Mouse (Mus musculus) gastrocnemius, postnatal 25 days (tissue): ENCODE results near the gene Tshb. TPM values are rescaled to one million over a fixed set of nuclear protein-coding genes. Genes with fewer than 3 reads are reported as not detected.

ENCODE experiments used
- DNase-seq: peaks from one replicate; pipeline ENCODE4 v3.0.0; 2022
- total RNA-seq, 2 experiments: library from RNA; stranded (reverse); gene quantifications; 1 replicate in 1 of 2; 2 replicates in 1 of 2; pipeline ENCODE4 v1.2.3; 2021

Tshb gene
- total RNA-seq, 2 experiments from 2014 or later: not detected

GRCm38 (mm10) chr3:102737106-102737505 is 45.4 kb downstream of the Tshb start:
- no peak for DNase-seq

- DNase-seq: no peak
Observed at GRCm38 (mm10) chr3:102736436-102736835, 46.1 kb downstream of the Tshb start.

- DNase-seq: no peak
Observed at GRCm38 (mm10) chr3:102735638-102736037, 46.9 kb downstream of the Tshb start.

- DNase-seq: peak; percentile 42
Observed at GRCm38 (mm10) chr3:102735031-102735558, 47.4 kb downstream of the Tshb start.

- DNase-seq: peak; percentile 57
Observed at GRCm38 (mm10) chr3:102734313-102735030, 48.0 kb downstream of the Tshb start, which contains the start of gene Tspan2. TSS of gene Tspan2 (plus strand) at chr3:102734529.

GRCm38 (mm10) chr3:102733936-102734312 is 48.6 kb downstream of the Tshb start:
- no peak for DNase-seq

GRCm38 (mm10) chr3:102733050-102733449 is 49.5 kb downstream of the Tshb start:
- DNase-seq: no peak

GRCm38 (mm10) chr3:102732619-102733018 is 49.9 kb downstream of the Tshb start:
- DNase-seq: no peak

- no peak for DNase-seq
Observed at GRCm38 (mm10) chr3:102731112-102731511, 51.4 kb downstream of the Tshb start.

GRCm38 (mm10) chr3:102729416-102729815 is 53.1 kb downstream of the Tshb start:
- no peak for DNase-seq

Other genes with a start within 250 kb of the Tshb start
- gene Tspan2, start 48.2 kb downstream of the Tshb start, total RNA-seq: 1 to 10 TPM; 5.2 to 7.6 TPM
- not detected for gene Sycp1, start 153.4 kb upstream of the Tshb start, total RNA-seq
- gene Nr1h5, start 181.4 kb upstream of the Tshb start, total RNA-seq: not detected
- 10 to 100 TPM; 45.8 to 48.5 TPM for gene Sike1, start 213.0 kb upstream of the Tshb start, total RNA-seq
- gene Csde1, start 237.7 kb upstream of the Tshb start, total RNA-seq: 100 to 1,000 TPM; 791 to 814 TPM